Mouse (Mus musculus): ENCODE results near the gene Myo1a.

Gene Myo1a

DNA sequence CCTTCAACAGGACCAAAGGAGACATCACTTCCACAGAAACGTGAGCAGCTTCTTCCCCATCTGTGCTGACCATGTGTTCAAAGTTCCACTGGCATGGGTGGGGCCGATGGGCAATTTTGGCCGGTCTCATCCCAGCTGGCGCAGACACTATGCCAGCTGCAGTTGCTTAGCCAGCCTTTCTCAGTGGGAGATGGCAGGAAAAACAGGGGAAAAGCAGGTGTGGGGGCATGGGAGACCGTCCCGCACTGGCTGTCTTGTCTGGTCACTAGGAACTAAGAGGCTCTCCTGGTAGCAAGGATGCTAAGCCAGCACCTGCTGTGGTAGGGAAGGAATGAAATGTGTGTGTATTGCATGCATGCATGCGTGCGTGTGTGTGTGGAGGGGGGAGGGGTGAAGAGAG is 23.5 kb downstream of the Myo1a start:
- DNase-seq (ENCODE audit: low spot score in 2 of 2): no peak

DNA sequence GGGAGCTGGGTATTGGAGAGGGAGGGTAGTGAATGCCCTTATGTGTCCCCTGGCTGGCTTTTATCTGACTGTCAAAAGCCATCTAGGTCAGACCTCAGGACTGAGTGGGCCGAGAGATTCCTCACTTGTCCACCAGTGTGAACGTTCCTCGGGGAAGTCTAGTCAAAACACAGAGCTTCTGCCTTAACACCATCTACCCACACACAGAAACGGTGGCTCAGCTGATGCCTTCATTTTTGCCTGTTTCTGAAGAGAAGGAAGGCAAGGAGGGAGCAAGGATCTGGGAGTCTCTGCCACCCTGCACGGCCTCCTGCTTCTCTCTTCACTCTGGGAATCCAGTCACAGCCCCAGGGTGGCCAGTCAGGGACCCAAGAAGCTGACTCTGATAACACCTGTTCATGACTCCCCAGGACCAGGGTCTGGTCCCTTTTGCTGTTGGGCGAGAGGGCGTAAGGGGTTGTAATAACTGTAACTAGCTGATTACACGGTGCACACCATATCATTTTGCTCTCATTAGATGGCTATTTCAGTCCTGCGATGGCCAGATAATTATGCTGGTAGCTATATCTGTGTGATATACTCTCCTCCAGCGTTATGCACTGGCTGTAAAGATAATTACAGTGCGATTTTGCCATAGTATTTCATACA is 25.4 kb downstream of the Myo1a start:
- DNase-seq (ENCODE audit: low spot score in 2 of 2): no peak

DNA sequence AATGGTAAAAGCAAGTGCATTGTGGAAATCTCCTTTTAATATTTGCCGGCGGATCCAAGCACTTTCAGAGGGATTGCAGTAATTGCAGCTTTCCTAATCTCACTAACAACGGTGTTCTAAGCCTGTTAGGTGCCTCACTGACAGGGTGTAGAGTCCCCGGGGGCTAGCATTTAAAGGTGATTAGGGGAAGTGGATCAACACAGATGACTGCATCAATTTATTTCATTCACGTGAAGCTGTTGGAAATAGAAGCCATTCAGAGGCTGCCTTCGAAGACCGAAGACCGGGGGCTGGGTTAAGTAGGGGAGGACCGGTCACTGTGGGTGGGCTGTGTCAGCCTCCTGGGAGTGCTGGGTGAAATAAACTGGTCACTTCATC is 26.0 kb downstream of the Myo1a start:
- no peak for DNase-seq (ENCODE audit: low spot score in 2 of 2)

DNA sequence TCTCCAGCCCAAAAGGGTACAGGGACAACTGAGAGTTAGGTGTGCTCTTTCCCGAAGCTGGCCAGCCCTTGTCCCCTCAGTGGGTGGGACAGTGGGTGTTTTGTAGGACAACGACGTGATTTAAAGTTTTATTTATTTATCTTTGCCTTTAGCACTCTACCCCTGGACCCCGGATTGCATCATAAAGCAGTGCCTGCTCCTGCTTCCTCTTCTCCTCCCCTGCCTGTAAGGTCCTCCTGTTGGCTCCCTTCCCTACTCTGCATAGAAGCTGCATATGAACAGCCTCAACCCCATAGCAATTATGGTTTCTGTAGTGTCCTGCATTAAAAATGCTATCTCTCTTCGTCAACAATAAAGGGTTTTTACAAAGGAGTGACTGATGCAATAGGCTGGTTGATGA is 26.4 kb downstream of the Myo1a start:
- no peak for DNase-seq (ENCODE audit: low spot score in 2 of 2)

DNA sequence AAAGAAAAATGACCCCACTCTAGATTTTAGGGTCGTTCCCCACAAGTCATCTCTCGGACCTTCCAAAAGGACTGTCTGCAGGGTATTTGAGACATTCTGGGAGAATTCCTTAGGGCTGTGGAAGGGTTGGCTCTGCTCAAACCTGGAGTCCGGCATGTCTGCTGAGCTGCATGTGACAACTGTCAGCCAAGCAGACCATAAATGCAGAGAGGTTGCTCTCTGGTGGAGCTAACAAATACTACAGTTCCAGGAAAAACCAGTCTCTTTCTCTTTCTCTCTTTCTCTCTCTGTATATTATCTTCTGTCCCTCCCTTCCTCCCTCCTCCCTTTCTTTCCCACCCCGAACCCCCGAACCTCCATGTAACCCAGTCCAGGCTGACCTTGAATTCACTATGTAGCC is 29.5 kb downstream of the Myo1a start:
- DNase-seq (ENCODE audit: low spot score in 2 of 2): no peak

DNA sequence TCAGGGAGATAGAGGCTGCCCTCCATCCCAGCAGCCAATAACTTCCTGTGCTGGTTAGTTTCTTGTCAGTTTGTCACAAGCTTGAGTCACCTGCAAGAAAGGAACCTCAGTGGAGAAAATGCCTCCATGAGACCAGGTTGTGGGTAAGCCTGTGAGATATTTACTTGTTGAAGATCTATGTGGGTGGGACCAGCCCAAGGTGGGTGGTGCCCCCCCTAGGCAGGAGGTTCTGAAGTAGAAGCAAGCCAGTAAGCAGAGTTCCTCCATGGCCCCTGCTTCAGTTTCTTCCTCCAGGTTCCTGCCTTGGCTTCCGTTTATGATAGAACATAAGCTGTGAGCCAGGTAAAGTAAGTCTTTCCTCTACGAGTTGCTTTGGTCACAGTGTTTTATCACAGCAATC is 31.3 kb downstream of the Myo1a start:
- peak in 1 of 2 experiments; percentile 35 for DNase-seq (ENCODE audit: low spot score in 2 of 2)

DNA sequence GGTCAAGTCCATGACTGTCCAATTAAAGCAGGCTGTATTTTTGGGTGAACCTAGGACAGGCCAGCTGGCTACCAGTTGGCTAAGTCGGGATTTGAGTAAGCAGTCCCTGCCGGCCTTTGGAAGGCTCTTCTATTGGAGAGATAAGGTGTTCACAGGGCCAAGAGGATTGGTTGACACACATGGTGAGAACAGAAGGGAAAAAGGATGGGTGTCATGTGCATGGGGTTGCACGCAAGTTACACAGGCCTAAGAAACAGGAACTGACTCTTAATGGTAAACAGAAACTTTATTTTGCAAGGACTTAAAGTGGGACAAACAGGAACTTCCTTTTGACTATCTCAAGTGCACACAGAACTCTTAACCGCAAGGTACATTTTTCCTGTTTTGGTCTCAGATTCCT is 31.9 kb downstream of the Myo1a start:
- DNase-seq (ENCODE audit: low spot score in 2 of 2): peak in 1 of 2 experiments; percentile 38

DNA sequence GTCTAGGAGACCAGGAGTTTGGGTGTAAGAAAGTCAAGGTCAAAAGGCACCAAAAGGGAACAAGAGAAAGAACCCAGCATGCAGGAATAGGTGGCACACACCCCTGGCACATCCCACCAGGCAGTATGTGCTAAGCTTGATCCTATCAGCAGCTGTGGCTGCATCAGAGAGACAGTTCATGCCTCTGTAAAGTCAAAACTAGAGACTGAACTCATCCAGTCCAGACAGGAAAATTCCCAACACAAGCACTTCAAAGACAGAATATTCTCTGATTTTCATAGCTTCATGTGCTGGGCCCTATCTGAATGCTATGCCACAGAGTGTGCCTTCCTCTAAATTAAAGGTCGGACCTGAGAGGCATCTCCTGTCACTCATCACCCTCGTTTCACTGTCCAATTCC is 32.6 kb downstream of the Myo1a start:
- DNase-seq (ENCODE audit: low spot score in 2 of 2): no peak

DNA sequence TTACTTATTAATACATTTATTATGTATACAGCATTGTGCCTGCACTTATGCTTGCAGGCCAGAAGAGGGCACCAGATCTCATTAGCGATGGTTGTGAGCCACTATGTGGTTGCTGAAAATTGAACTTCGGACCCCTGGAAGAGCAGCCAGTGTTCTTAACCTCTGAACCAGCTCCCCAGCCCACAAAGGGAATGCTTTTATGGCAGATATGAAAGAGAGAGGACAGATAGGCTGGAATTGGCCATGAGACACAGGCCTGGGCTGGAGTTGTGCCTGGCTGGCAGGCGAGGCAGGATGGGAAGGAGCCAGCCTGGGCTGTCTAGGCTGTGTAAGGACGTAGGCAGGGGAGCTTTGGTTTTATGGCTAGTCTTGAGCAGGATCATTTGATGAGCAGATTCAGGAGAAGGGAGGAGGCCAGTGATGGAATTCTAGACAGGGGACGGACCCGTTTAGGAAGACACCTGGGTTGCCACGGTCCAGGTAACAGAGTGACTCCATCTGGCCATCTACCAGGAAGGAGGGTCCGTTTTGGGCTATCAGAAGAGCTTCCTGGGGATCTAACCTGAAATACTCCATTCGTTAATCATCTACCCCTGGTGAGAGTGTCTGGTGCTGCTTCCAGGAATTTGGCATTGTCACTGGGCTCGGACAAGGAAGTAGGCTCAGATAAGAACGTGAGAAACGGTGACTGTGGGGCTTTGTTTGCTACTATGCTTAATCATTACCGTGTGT is 33.3 kb downstream of the Myo1a start:
- peak; percentile 32 to 52 for DNase-seq (ENCODE audit: low spot score in 2 of 2)

DNA sequence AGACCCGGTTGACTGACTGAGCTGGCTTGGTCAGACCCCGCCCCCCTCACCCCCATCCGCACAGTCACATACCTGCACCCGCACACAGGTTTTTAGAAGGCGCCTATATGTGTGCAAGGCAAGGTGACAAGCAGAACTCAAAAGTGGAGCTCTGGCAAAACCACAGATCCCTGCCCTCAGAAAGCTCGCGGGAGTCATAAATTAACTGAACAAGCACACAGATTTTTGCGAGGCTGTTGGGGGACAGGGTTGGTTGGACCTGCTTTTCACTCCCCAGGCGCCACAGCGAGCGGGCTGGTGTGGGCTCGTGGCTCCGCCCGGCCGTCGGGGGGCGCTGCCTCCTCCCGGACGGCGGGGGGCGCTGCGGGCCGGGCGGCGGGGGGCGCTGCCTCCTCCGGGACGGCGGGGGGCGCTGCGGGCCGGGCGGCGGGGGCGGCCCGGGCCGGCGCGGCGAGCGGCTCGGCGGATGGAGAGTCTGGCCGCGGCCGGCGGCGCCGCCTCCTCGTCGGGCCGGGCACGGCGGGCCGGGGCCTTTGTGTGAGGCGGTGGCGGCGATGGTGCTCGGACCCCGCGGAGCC is 34.2 kb downstream of the Myo1a start, which contains the start of gene Zbtb39:
Gene Zbtb39 (plus strand): TSS at position 456 of the 578 bp plus-strand sequence.
- peak; percentile 74 to 84 for DNase-seq (ENCODE audit: low spot score in 2 of 2)

DNA sequence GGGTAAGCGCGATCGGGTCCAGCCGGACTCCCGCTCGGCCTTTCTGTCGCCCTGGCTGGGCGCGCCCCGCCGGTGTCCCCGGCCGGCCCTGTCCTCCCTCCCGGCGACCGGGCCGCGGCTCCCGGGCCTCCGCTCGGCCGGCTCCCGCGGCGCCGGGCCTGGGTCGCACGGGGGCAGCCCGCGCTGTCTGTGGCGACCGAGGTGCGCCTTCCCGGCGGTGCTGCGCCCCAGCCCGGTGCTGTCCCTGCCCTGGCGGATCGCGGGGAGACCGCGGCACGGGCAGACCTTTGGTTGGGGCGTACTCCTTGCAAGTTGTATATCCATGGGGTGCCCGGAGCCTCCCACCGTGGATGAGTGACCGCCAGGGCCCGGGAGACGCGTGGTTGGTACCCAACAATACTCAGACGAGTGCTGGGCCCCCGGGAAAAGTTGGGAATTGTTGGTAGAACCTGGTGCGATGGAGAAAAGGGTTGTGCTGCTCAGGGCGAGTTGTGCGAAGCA is 34.7 kb downstream of the Myo1a start:
- DNase-seq (ENCODE audit: low spot score in 2 of 2): peak in 1 of 2 experiments; percentile 25

DNA sequence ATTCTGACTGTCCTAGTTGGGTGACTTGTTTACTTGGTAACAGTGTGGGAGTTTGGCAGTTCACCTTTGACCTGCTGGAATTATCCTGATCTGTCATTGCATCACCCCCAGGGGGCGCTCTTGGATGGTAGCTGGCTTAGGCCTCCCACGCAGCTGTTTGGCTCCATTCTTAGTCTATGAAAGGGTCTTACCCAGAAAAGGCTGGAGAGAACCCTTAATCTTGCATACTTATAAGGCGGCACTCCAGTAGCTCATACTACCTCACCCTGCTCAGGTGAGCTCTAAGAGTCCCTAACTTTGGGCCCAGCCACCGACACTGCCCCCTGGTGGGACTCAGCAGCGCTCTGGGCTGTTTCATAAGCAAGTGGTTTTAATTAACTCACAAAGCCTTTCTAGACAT is 39.7 kb downstream of the Myo1a start:
- peak; percentile 44 to 61 for DNase-seq (ENCODE audit: low spot score in 2 of 2)

DNA sequence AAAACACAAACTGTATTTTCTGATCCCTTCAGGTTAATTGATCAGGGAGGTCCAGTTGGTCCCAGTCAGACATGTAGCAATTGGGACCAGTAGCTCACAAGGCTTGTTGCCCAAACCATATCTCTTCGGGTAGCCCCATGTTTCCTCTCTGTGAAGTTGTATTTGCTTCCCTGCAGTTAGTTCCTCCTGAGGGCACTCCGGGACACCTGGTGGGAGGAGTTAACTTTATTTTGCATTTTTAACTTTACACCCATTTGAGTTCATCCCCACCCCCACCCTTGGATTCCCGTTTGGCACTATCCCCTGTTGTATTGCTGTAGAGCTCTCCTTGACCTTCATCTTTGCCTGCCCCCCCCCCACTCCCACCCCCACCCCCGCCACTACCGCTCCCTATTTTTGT is 40.9 kb downstream of the Myo1a start:
- DNase-seq (ENCODE audit: low spot score in 2 of 2): no peak

DNA sequence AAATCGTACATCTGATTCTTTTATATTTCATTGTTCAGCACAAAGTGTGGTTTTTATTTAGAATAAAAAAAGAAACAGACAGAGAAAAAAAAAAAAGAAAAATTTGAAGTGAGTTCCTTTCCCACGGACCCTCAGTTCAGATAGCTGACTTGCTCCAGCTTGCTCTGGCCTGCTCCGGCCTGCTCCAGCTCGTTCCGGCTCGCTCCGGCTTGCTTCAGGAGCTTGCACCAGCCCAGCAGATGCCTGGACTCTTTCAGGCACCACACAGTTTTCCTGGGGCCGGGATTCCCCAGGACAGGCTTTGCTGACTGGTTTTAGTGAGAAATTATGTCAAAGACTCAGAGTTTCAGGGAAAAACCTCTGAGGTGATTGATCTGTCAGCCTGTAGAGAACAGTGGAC is 42.3 kb downstream of the Myo1a start:
- no peak for DNase-seq (ENCODE audit: low spot score in 2 of 2)

DNA sequence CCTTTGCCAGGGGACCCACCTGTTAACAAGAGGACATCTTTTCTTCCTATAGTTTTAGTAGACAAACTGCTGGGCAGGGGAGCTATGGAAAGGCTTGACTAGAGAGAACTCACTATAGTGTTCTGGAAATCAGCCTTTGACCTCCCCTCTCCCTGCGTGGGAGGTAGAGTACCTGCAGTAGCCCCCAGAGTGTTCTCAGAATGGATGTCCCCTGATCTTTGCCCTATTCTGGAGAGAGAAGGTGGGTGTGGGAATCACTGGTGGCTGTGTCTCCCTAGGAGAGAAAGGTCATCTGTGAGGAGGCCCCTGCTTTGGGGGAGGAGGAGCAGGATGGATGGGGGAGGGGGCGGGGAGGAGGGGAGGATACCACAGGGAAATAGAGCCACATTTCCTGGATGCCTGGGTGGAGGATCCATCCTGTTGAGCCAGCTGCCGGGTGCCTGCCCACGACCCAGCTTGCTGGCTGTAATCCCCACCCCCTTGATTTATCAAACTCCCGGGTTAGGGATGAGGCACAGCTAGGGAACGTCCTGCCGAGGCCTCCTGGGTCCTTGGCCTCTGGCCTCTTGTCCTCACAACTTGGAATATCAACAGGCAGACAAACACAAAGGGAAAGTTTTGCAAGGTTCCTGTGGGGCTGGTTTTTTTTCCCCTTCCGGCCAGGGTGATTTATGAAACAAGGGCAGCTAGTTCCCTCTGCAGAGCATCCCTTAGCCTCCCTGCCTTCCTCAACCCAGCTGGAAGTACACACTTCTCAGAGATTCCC is 44.1 kb downstream of the Myo1a start:
- DNase-seq (ENCODE audit: low spot score in 2 of 2): no peak

DNA sequence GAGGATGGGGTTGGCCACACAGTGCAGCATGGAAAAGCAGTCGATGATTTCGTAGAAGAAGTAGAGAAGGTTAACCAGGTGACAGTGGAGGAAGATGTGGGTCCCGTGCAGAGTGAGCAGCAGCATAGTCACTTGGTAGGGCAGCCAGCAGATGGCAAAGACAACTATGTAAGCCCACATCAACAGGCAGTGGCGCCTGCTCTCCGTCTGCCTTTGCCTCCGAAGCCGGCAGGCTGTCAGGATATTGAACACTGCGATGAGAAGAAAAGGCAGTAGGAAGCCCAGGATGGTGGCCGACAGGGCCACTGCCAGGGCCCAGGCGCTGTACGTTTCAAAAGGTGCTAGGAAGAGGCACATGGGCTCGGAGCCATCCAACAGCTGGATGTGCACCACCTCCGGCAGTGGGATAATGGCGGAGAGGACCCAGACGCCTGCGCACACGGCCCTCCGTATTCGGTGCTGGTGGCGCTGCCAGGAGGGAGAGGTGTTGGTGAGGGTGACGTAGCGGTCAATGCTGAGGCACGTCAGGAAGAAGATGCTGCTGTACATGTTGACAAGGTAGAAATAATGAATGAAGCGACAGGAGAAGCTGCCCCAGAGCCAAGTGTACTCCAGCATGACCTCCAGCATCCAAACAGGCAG is 45.3 kb downstream of the Myo1a start:
- no peak for DNase-seq (ENCODE audit: low spot score in 2 of 2)

DNA sequence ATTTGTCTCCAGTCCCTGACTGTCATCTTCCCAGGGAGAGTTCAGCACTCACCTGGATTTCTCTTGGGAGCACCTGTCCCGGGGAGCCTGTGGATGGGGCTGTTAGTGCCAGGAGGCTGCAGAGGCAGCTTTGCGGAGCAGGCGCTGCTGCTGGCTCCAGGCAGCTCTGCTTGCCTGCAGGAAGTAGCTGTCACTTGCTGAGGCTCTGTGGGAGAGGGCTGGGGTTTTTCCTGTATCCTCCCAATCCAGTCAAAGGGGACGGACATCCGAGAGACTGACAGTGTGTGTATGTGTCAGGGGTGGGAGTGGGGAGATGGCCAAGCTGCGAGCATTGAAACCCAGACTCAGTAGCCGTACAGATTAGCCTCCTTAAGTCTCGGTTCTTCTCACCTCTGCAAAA is 46.6 kb downstream of the Myo1a start, which contains the start of gene Gpr182:
Gene Gpr182 (minus strand): TSS at position 185 of the 400 bp plus-strand sequence.
- no peak for DNase-seq (ENCODE audit: low spot score in 2 of 2)

DNA sequence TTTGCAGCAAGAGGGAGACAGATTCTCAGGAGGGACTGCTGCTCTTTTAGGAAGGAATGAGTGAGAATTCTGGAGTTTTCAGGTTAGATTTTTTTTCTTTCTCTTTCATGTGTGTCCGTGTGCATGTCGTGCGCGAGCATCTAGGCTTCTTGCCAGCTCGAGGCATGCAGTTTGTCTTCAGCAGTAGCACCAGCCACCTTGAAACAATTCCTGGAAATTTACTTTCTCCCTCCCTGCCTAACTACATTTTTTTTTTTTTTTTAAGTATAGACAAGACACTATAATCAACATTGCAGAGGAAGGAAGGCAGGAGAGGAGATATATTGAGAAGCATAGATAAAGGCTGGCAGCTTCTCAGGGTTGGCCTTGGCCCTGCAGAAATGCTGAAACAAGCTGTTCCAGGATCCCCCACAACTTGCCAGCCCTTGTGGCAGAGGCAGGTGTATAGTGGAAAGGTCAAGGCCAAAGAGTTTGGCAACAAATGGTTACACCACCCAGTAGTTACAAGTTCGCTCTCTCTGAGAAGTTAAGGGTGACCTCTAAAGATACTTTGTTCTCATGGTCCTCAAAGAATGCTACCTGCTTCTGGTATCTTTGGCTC is 49.7 kb downstream of the Myo1a start:
- DNase-seq (ENCODE audit: low spot score in 2 of 2): no peak

DNA sequence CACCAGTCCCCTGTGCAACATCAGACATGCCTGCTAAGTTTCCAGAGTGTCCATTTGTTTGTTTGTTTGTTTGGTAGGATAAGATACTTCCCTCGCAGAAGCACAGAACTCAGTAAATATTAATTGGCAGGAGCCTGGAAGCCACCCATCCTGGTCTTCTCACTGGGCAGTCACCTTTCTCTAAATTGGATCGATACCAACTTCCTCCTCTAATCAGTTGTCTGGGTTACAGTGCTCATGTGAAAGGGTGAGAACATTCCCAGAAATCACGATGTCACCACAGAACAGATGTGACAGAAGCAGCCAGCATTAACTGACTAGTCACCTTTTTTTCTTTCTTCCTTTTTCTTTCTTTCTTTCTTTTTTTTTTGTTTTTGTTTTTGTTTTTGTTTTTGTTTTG is 50.3 kb downstream of the Myo1a start:
- no peak for DNase-seq (ENCODE audit: low spot score in 2 of 2)

DNA sequence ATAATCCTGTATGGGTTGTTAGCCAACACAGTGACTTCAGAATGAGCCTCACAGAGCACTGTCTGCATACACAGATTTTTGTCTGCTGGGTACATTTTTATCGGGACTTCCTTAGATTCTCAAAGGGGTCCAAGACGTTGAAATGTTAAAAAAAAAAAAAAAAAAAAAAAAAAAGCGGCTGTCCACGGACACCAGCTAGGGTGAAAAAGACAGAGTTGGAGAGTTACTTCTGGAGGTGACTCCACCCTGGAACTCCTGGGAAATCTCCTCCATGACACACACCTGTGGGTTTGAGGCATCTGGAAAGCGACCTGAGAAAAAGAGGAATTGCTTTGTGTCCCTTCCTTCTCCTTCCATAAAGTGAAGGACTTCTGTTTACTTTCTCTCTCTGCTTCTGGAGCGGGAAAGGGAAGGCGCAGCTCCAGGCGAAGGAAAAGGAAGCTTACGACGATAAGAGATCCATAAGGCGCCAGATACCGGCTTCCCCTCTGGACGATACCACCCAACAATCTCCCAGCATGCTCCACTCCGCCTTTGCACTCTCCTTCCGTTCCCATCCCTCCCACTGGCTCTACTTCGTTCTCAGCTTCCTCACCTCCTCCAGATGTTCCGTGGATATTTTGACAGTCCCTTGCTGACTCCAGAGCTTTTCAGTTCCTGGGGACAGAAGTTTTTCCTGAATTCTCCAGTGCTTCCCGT is 50.9 kb downstream of the Myo1a start:
- no peak for DNase-seq (ENCODE audit: low spot score in 2 of 2)
